Mouse (Mus musculus) heart, postnatal 0 days (tissue): Measurements from ENCODE around the gene Acads.
A peak's percentile ranks its signal among the peaks of the same experiment; 100 is the strongest.

Source experiments
- CTCF ChIP-seq: IDR thresholded peaks from 2 replicates; pipeline ENCODE4 v1.5.1; 2016; ENCODE audit warnings: antibody characterized with exemption, control low read depth, low read depth
- EP300 ChIP-seq: IDR thresholded peaks from 2 replicates; pipeline ENCODE4 v1.6.1; 2016; ENCODE audit warnings: antibody characterized with exemption, low read depth

DNA sequence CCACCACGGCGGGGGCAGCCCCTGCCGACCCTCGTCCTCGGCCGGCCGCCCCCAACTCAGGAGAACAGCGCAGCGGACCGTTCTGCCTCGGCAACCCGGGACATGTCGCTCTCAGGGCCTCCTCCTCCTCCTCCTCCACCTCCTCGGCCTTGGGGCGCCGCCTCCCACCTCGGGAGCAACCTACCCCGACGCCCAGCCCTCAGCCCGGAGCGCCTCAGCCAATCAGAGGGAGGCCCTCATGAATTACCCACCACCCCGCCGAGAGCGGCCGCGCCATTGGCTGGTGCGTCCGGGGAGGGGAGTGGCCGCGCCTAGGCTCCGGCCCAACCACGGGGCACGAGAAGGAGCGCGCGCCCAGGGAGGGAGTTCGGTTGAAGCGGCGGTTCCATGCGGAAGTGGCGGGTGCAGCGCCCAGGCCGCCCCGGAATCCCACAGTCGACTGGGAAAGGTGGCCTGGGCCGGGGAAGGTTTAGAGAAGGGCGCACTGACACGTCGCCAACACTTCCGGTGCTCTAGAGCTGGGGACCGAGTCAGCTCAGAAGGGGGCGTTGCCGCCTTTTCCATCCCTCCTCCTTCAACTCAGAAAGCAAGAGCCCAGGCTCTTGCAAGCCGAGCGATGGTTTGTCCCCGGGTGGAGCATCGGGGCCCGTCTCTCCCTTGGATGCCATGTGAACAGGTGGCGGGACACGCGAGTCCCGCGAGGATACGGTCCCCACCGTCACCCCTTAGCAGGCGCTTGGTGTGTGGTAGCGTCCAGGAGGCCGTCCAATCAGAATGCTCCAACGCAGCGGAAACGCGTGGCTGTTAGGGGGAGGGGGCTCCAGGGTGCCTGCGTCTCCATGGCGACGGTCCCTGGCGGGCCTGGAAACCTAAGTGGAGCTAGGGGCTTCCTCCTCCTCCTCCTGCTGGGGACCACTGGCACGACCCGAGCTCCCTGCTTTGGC, 39.2 kb upstream of the Acads start, which contains the start of gene Mlec:
- TF ChIP-seq EP300 (peak; percentile 90), CTCF (no peak)
